Mouse (Mus musculus): ENCODE measurements around the gene Ackr4.

GRCm38 (mm10) chr9:104152121-104152520 is 25.4 kb upstream of the Ackr4 start:
- TF ChIP-seq CTCF (IDR thresholded peaks at IDR 0.05; ENCODE audit: borderline replicate concordance, extremely low read depth, insufficient read depth, insufficient read length): no peak
- no peak for TF ChIP-seq POLR2A (IDR thresholded peaks at IDR 0.05; ENCODE audit: borderline replicate concordance, extremely low read depth, insufficient read depth, insufficient read length, poor library complexity, severe bottlenecking)

Data from brain, embryonic 14.5 days (tissue).